Mouse (Mus musculus) heart, embryonic 10.5 days (tissue): ENCODE results near the gene Neu2. TPM values are rescaled to one million over a fixed set of nuclear protein-coding genes. Genes with fewer than 3 reads are reported as not detected.

ENCODE experiments used
- DNase-seq: peaks from one replicate; pipeline ENCODE4 v3.0.0-alpha.2; 2017; ENCODE audit warnings: low spot score
- H3K27ac ChIP-seq: fragments of 300-500 bp; sonication (generic); 2 replicates; pipeline ENCODE4 v1.5.1; 2016; ENCODE audit warnings: mild to moderate bottlenecking
- H3K27me3 ChIP-seq: fragments of 300-500 bp; sonication (generic); 2 replicates; pipeline ENCODE4 v1.6.1; 2016; ENCODE audit warnings: mild to moderate bottlenecking; ENCODE audit not compliant: poor library complexity, insufficient read depth, severe bottlenecking
- H3K36me3 ChIP-seq: fragments of 300-500 bp; sonication (generic); 2 replicates; pipeline ENCODE4 v1.6.1; 2016; ENCODE audit warnings: mild to moderate bottlenecking, moderate library complexity
- H3K4me1 ChIP-seq: fragments of 300-500 bp; sonication (generic); 2 replicates; pipeline ENCODE4 v1.6.1; 2016; ENCODE audit warnings: mild to moderate bottlenecking
- H3K4me3 ChIP-seq: fragments of 300-500 bp; sonication (generic); 2 replicates; pipeline ENCODE4 v1.5.1; 2016; ENCODE audit warnings: mild to moderate bottlenecking, moderate library complexity
- H3K9me3 ChIP-seq: fragments of 300-500 bp; sonication (generic); 2 replicates; pipeline ENCODE4 v1.6.1; 2016; ENCODE audit warnings: mild to moderate bottlenecking, moderate library complexity
- WGBS: fragments of 180-500 bp; shearing (Covaris S2); methylation state at CpG from one replicate; pipeline ENCODE4 v1.1.7; 2016; 5-methylcytosine and 5-hydroxymethylcytosine counted together
- polyA plus RNA-seq: library from polyadenylated mRNA; unstranded; fragments of >200 nt; fragmentation: Nextera tagmentation; extraction: Ambion mirVana; gene quantifications from 2 replicates; pipeline ENCODE4 v1.2.1, GENCODE M21; 2016

Gene Neu2
- polyA plus RNA-seq, 1 experiment from 2014 or later = 0.18 TPM

GRCm38 (mm10) chr1:87645748-87646147, 136.1 kb downstream of the Neu2 start:
- Histone ChIP-seq H3K9me3 (no peaks in the 10 kb centered on the region), H3K4me1 (peaks cover 8% of the 10 kb centered on the region; the same call in 1 of the 2 replicates), H3K36me3 (no peaks in the 10 kb centered on the region), H3K4me3 (no peak overlapping the region), H3K27me3 (no peaks in the 10 kb centered on the region), H3K27ac (no peak overlapping the region)
- no peak for DNase-seq
- 63% methylated on average over 6 of the region's 6 CpGs for WGBS

Other genes starting within 250 kb of the Neu2 start
- gene Efhd1, start 245.5 kb upstream of the Neu2 start, polyA plus RNA-seq = 0.44 and 0.86 TPM in 2 replicates
- 33.0 and 38.2 TPM in 2 replicates for gene Gigyf2, start 182.9 kb upstream of the Neu2 start, polyA plus RNA-seq
- 0.70 and 1.0 TPM in 2 replicates for gene Kcnj13, start 115.2 kb upstream of the Neu2 start, polyA plus RNA-seq
- gene Snorc, start 39.6 kb upstream of the Neu2 start, polyA plus RNA-seq = not detected in 2 replicates
- 0.20 and 0.88 TPM in 2 replicates for gene Ngef, start 64.0 kb downstream of the Neu2 start, polyA plus RNA-seq
- 5.1 and 6.0 TPM in 2 replicates for gene Inpp5d, start 110.4 kb downstream of the Neu2 start, polyA plus RNA-seq
- 32.1 and 33.5 TPM in 2 replicates for gene Atg16l1, start 246.0 kb downstream of the Neu2 start, polyA plus RNA-seq